In the genomic region with DNA sequence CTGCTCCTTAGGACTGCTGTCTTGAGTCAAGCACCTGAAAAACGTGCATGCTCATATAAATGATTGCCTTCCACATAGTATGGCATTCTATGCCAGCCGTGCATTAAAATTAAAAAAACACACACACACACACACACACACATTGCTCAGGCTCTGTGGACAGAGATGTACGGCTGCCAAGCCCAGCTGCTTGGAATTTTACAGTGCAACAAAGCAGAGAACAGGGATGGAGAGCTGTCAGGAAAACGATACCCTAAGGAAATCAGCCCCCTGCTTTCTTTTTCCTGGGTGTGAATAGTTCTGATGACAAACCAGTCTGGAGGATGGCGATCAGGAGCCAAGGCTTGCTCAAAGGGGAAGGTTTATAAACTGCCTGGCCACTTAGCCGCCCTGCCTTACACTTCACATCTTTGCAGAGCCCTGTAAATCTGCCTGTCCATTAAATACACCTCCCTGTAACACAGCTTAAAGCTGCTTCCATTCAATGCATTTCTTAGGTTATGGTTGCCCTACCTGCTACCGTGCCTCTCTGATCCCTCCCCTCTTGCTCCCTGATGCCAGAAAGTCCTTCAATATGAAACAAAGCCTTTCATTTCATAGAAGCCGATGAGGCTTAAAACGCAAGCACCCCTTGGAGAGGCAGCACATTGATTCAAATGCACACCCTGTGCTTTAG, we compare ENCODE assay signal across 13 mouse cellular contexts. TPM values are rescaled to one million over a fixed set of nuclear protein-coding genes. Genes with fewer than 3 reads are reported as not detected.
DNase-seq lines count a peak whose midpoint lies in the region; ATAC-seq and TF ChIP-seq lines count a peak whose summit lies in the region.
"Had no signal": no experiment of that assay in that cellular context is flagged by ENCODE, and none has a peak within 500 bp of the region (broad histone marks: within the 10 kb centered on the region; RNA-seq: fewer than 3 reads in every experiment).

No protein-coding gene starts in this region.

- no peak overlapping the region; the same call in 1 of the 2 replicates for H3K4me2 ChIP-seq in embryonic facial prominence, embryonic 12.5 days (replicated peaks)
- no peak overlapping the region for H3K4me2 ChIP-seq in stomach, embryonic 14.5 days (replicated peaks; ENCODE audit: low read depth, low read length)
- H3K4me2 ChIP-seq in stomach, postnatal 0 days (replicated peaks; ENCODE audit: low read depth) = no peak overlapping the region
- H3K4me2 ChIP-seq in midbrain, embryonic 13.5 days (replicated peaks) = no peak overlapping the region
- no peak overlapping the region for H3K4me2 ChIP-seq in heart, embryonic 12.5 days

- no peaks in the 10 kb centered on the region for H3K36me3 ChIP-seq in embryonic facial prominence, embryonic 12.5 days
- peaks cover 5% of the 10 kb centered on the region; the same call in 1 of the 2 replicates for H3K36me3 ChIP-seq in embryonic facial prominence, embryonic 10.5 days (replicated peaks)
- H3K36me3 ChIP-seq in stomach, embryonic 14.5 days (ENCODE audit: control insufficient read depth, insufficient read depth, low read length) = no peaks in the 10 kb centered on the region
- H3K36me3 ChIP-seq in stomach, postnatal 0 days (ENCODE audit: control insufficient read depth, insufficient read depth, low read length) = no peaks in the 10 kb centered on the region
- no peaks in the 10 kb centered on the region; the same call in 1 of the 2 replicates for H3K36me3 ChIP-seq in midbrain, embryonic 13.5 days
- H3K36me3 ChIP-seq in heart, embryonic 12.5 days = peaks cover 12% of the 10 kb centered on the region; the same call in 1 of the 2 replicates

- no peak for TF ChIP-seq CTCF in stomach, postnatal 0 days (IDR thresholded peaks at IDR 0.05; ENCODE audit: low read depth)

- H3K27me3 ChIP-seq in embryonic facial prominence, embryonic 12.5 days = no peaks in the 10 kb centered on the region
- H3K27me3 ChIP-seq in embryonic facial prominence, embryonic 10.5 days (replicated peaks; ENCODE audit: low read depth, poor library complexity, severe bottlenecking) = no peaks in the 10 kb centered on the region; the same call in 1 of the 2 replicates
- H3K27me3 ChIP-seq in stomach, embryonic 14.5 days (ENCODE audit: control insufficient read depth, insufficient read depth, low read length) = no peaks in the 10 kb centered on the region
- H3K27me3 ChIP-seq in stomach, postnatal 0 days (ENCODE audit: control insufficient read depth, insufficient read depth, low read length) = no peaks in the 10 kb centered on the region
- no peaks in the 10 kb centered on the region for H3K27me3 ChIP-seq in midbrain, embryonic 13.5 days
- no peaks in the 10 kb centered on the region for H3K27me3 ChIP-seq in heart, embryonic 12.5 days (replicated peaks)

- H3K4me3 ChIP-seq in embryonic facial prominence, embryonic 12.5 days = no peak overlapping the region
- no peak overlapping the region for H3K4me3 ChIP-seq in embryonic facial prominence, embryonic 10.5 days
- no peak overlapping the region for H3K4me3 ChIP-seq in stomach, embryonic 14.5 days (ENCODE audit: low read depth, low read length)
- H3K4me3 ChIP-seq in stomach, postnatal 0 days (ENCODE audit: low read depth, low read length) = no peak overlapping the region
- no peak overlapping the region for H3K4me3 ChIP-seq in midbrain, embryonic 13.5 days (replicated peaks)
- no peak overlapping the region for H3K4me3 ChIP-seq in heart, embryonic 12.5 days
- H3K4me3 ChIP-seq: heart, adult 2 months had no signal

- no peak for DNase-seq in embryonic facial prominence, embryonic 10.5 days (ENCODE audit: low spot score)
- DNase-seq in stomach, postnatal 0 days (ENCODE audit: low spot score) = no peak
- DNase-seq in kidney, adult 11 months = no peak
- DNase-seq in thymus, adult 18-20 months = no peak
- DNase-seq: adrenal gland, adult 8-10 months; heart, adult 2 months; heart, postnatal 14 days; kidney, adult 8-10 months; right cerebral cortex, postnatal 14 days had no signal

- peaks cover 6% of the 10 kb centered on the region; the same call in 1 of the 2 replicates for H3K9me3 ChIP-seq in embryonic facial prominence, embryonic 12.5 days
- peaks cover 8% of the 10 kb centered on the region; the same call in 1 of the 2 replicates for H3K9me3 ChIP-seq in embryonic facial prominence, embryonic 10.5 days
- peaks cover 9% of the 10 kb centered on the region; the same call in 1 of the 2 replicates for H3K9me3 ChIP-seq in stomach, embryonic 14.5 days (ENCODE audit: control insufficient read depth, low read depth, low read length)
- H3K9me3 ChIP-seq in stomach, postnatal 0 days (ENCODE audit: control insufficient read depth, low read length) = no peaks in the 10 kb centered on the region; the same call in 1 of the 2 replicates
- 0 out of 2 replicates have a peak, but pooled peaks cover 9% of the 10 kb centered on the region for H3K9me3 ChIP-seq in midbrain, embryonic 13.5 days
- H3K9me3 ChIP-seq in heart, embryonic 12.5 days (replicated peaks) = peaks cover 16% of the 10 kb centered on the region

- peaks cover 18% of the 10 kb centered on the region for H3K4me1 ChIP-seq in embryonic facial prominence, embryonic 12.5 days
- H3K4me1 ChIP-seq in embryonic facial prominence, embryonic 10.5 days = peaks cover 12% of the 10 kb centered on the region
- peaks cover 19% of the 10 kb centered on the region for H3K4me1 ChIP-seq in stomach, embryonic 14.5 days (ENCODE audit: control insufficient read depth, insufficient read depth, low read length)
- no peaks in the 10 kb centered on the region for H3K4me1 ChIP-seq in stomach, postnatal 0 days (replicated peaks; ENCODE audit: control insufficient read depth, insufficient read depth)
- H3K4me1 ChIP-seq in midbrain, embryonic 13.5 days (replicated peaks) = peaks cover 22% of the 10 kb centered on the region
- no peaks in the 10 kb centered on the region for H3K4me1 ChIP-seq in heart, embryonic 12.5 days (replicated peaks)

- no peak for TF ChIP-seq EP300 in stomach, postnatal 0 days (optimal IDR thresholded peaks at IDR 0.05)

- WGBS in embryonic facial prominence, embryonic 12.5 days = 51% methylated on average over 9 of the region's 9 CpGs
- 58% methylated on average over 9 of the region's 9 CpGs for WGBS in embryonic facial prominence, embryonic 10.5 days
- 39% methylated on average over 9 of the region's 9 CpGs for WGBS in stomach, embryonic 14.5 days
- WGBS in stomach, postnatal 0 days = 39% methylated on average over 9 of the region's 9 CpGs
- WGBS in midbrain, embryonic 13.5 days = 34% methylated on average over 9 of the region's 9 CpGs
- WGBS in heart, embryonic 12.5 days = 53% methylated on average over 9 of the region's 9 CpGs

- 0 out of 2 replicates have a peak overlapping the region, but pooled peaks have one; percentile 30 for H3K27ac ChIP-seq in embryonic facial prominence, embryonic 12.5 days
- H3K27ac ChIP-seq in embryonic facial prominence, embryonic 10.5 days (replicated peaks) = no peak overlapping the region
- peak overlapping the region; percentile 7; the same call in 1 of the 2 replicates for H3K27ac ChIP-seq in stomach, embryonic 14.5 days (ENCODE audit: low read length)
- no peak overlapping the region; the same call in 1 of the 2 replicates for H3K27ac ChIP-seq in stomach, postnatal 0 days (replicated peaks)
- H3K27ac ChIP-seq in midbrain, embryonic 13.5 days = peak overlapping the region; percentile 48
- no peak overlapping the region for H3K27ac ChIP-seq in heart, embryonic 12.5 days (ENCODE audit: poor library complexity, severe bottlenecking)
- H3K27ac ChIP-seq: heart, adult 2 months had no signal

- H3K9ac ChIP-seq in embryonic facial prominence, embryonic 12.5 days = no peak overlapping the region
- no peak overlapping the region for H3K9ac ChIP-seq in stomach, embryonic 14.5 days (replicated peaks; ENCODE audit: low read depth, low read length)
- no peak overlapping the region for H3K9ac ChIP-seq in stomach, postnatal 0 days (ENCODE audit: low read length)
- no peak overlapping the region for H3K9ac ChIP-seq in midbrain, embryonic 13.5 days (replicated peaks)
- H3K9ac ChIP-seq in heart, embryonic 12.5 days = no peak overlapping the region

- no peak for ATAC-seq in embryonic facial prominence, embryonic 12.5 days (ENCODE audit: insufficient number of reproducible peaks, insufficient read depth, low FRiP score, low TSS enrichment)
- no peak for ATAC-seq in stomach, embryonic 14.5 days (ENCODE audit: insufficient number of reproducible peaks, insufficient read depth, low FRiP score, low read depth)
- ATAC-seq in stomach, postnatal 0 days (ENCODE audit: low FRiP score, low TSS enrichment) = no peak
- ATAC-seq in midbrain, embryonic 13.5 days = peak; percentile 65
- no peak for ATAC-seq in heart, embryonic 12.5 days (ENCODE audit: insufficient number of reproducible peaks, low FRiP score)

RNA-seq across cellular contexts. Expression of gene Traf3ip2, which starts 15.5 kb away (rescaled TPM):
- 11.4 and 12.4 TPM in 2 replicates for polyA plus RNA-seq in embryonic facial prominence, embryonic 12.5 days (2016; fragmentation: Nextera tagmentation; extraction: Ambion mirVana)
- 12.9 and 14.8 TPM in 2 replicates for polyA plus RNA-seq in embryonic facial prominence, embryonic 10.5 days (2016; fragmentation: Nextera tagmentation; extraction: Ambion mirVana)
- 30.2 and 32.6 TPM in 2 replicates for polyA plus RNA-seq in stomach, embryonic 14.5 days (2014; fragmentation: Nextera tagmentation; extraction: Ambion mirVana)
- 19.4 and 24.1 TPM in 2 replicates for polyA plus RNA-seq in stomach, postnatal 0 days (2015; fragmentation: Nextera tagmentation; extraction: Ambion mirVana)
- 4.1 and 5.9 TPM in 2 replicates for polyA plus RNA-seq in midbrain, embryonic 13.5 days (2015; fragmentation: Nextera tagmentation; extraction: Ambion mirVana)
- 10.9 and 11.7 TPM in 2 replicates for polyA plus RNA-seq in heart, embryonic 12.5 days (2016; fragmentation: Nextera tagmentation; extraction: Ambion mirVana)

Comparison
In these comparisons a context has a peak if more than half of its experiments do, and no peak if none do; other contexts are left out.
1. H3K27ac ChIP-seq: peak in embryonic facial prominence, embryonic 12.5 days (single experiment), stomach, embryonic 14.5 days (single experiment) and midbrain, embryonic 13.5 days (single experiment); none in embryonic facial prominence, embryonic 10.5 days (single experiment), stomach, postnatal 0 days (single experiment) and heart, embryonic 12.5 days (single experiment).